Mouse (Mus musculus) gastrocnemius, postnatal 25 days (tissue): ENCODE data around the gene Lca5l. TPM values are rescaled to one million over a fixed set of nuclear protein-coding genes. Genes with fewer than 3 reads are reported as not detected.

ENCODE experiments used
- DNase-seq: peaks from one replicate; pipeline ENCODE4 v3.0.0; 2022
- total RNA-seq, 2 experiments: library from RNA; stranded (reverse); gene quantifications; 1 replicate in 1 of 2; 2 replicates in 1 of 2; pipeline ENCODE4 v1.2.3; 2021

Gene Lca5l
- total RNA-seq, 2 experiments from 2014 or later, result 0.35 to 0.43 TPM

DNA sequence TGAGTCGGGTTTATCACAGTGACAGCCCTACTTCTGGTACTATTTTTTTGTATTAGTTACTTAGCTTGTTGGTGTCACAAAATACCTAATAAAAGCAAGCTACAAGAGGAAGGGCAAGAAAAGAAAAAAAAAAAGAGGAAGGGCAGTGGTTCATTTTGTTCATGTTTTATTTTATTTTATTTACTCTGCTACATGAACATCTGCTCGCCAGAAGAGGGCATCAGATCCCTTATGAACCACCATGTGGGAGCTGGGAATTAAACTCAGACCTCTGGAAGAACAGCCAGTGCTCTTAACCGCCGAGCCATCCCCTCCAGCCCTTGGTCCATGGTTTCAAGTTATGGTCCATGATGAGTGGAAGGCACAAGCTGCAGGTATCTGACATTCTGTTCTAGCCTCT, 77.3 kb downstream of the Lca5l start:
- DNase-seq, result no peak

DNA sequence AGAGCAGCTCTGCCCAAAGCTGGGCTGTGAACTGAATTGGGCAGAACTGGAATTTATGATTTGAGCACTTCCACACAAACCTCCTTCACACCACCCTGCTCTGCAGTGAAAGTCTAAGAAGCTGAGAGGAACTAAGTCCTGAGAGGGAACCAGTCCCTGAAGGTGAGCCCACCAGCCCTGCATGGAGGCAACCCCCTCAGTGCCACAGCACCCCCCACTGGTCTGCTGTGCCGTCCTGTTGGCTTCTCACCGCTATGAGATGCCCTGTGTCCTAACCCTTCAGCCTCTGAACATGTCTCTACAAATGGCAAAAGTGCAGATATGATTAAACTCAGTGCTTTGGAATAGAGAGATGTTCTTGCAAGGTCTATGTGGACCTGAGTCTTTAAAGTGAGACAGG, 79.3 kb downstream of the Lca5l start:
- no peak for DNase-seq

DNA sequence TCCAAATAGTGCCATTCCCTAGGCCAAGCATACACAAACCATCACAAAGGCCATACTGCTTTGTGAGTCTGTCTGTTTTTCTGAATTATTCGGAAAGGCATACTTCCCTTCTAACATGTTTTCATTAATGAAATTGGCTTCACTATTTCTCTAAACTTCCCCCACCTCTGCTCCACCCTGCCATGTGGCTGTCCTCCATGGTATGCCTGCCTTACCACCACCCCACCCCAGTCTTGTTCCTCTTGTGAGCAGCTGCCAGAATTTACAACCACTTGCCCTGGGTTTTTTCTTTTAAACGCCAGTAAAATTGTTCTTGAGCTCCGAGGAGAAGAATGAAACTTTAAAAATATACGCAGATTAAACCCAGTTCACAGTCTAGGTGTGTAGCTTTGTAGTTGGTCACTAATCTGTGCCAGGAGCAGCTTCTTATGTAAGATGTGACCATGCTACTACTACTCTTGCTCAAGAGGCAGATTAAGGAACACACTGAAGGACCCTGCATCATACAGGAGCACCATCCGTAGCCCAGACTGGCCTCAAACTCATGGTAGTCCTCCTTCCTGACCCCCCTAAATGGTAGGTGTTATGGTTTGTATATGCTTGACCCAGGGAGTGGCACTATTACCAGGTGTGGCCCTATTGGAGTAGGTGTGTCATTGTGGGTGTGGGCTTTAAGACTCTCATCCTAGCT, 81.3 kb downstream of the Lca5l start:
- no peak for DNase-seq

DNA sequence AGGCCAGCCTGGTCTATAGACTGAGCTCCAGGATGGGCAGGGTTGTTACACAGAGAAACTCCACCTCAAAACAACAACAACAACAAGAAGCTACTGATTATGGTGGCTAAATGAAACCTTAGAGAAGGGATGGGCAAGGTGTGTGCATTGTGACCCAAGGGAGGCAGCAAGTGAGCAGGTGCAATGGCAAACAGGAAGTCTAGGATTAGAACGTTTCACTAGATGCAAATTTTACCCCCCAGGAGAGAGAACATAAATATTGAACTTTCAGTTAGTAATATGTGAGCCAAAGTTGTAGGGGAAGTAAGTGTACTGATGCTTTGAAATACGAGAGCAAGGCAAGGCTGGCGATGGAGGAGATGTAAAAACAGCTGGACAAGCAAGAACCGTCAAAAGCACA, 82.4 kb downstream of the Lca5l start:
- DNase-seq, result no peak

Other genes starting within 250 kb of the Lca5l start
- 10 to 100 TPM in 1 of 2 experiments, 1 to 10 TPM in 1; 9.5 to 10.3 TPM for gene Psmg1, start 201.3 kb downstream of the Lca5l start, total RNA-seq
- 10 to 100 TPM; 59.2 to 63.4 TPM for gene Brwd1, start 109.7 kb downstream of the Lca5l start, total RNA-seq
- 10 to 100 TPM; 30.2 to 38.5 TPM for gene Hmgn1, start 64.5 kb downstream of the Lca5l start, total RNA-seq
- 1 to 10 TPM; 9.5 to 9.8 TPM for gene Wrb, start 46.9 kb downstream of the Lca5l start, total RNA-seq
- 100 to 1,000 TPM; 960 to 980 TPM for gene Sh3bgr, start 8.2 kb upstream of the Lca5l start, total RNA-seq
- gene B3galt5, start 43.5 kb upstream of the Lca5l start, total RNA-seq, result under 1 TPM in 1 of 2 experiments, not detected in 1; 0.11 TPM